In genomic region chr14:18261203-18261602, GRCm38 (mm10) we compare ENCODE assay signal across 23 mouse cellular contexts. TPM values are rescaled to one million over a fixed set of nuclear protein-coding genes. Genes with fewer than 3 reads are reported as not detected.
DNase-seq lines count a peak whose midpoint lies in the region; ATAC-seq and TF ChIP-seq lines count a peak whose summit lies in the region.
"Had no signal": no experiment of that assay in that cellular context is flagged by ENCODE, and none has a peak within 500 bp of the region (broad histone marks: within the 10 kb centered on the region; RNA-seq: fewer than 3 reads in every experiment).

No protein-coding gene starts in this region.

- H3K4me3 ChIP-seq in liver, embryonic 14.5 days (ENCODE audit: insufficient read depth in 1 of 2, low read depth in 2 of 2, low read length in 2 of 2) = no peak overlapping the region
- no peak overlapping the region for H3K4me3 ChIP-seq in liver, embryonic 11.5 days (ENCODE audit: low read depth, low read length)
- H3K4me3 ChIP-seq in E14TG2a.4 (replicated peaks; ENCODE audit: low read length) (no peak overlapping the region), ES-E14 (ENCODE audit: insufficient read depth in 1 of 2, low read depth in 1 of 2, low read length in 2 of 2, poor library complexity in 1 of 2, severe bottlenecking in 1 of 2) (no peak overlapping the region)
- no peak overlapping the region for H3K4me3 ChIP-seq in midbrain, embryonic 11.5 days (ENCODE audit: low read depth, low read length)
- H3K4me3 ChIP-seq: embryonic facial prominence, embryonic 15.5 days; erythroblast, embryonic 14.5 days; forebrain, embryonic 10.5 days; forebrain, embryonic 15.5 days; heart, embryonic 13.5 days; hindbrain, embryonic 15.5 days had no signal

- no peak for TF ChIP-seq EP300 in liver, embryonic 14.5 days (IDR thresholded peaks at IDR 0.05; ENCODE audit: low read depth)

- in situ Hi-C loops in ES-E14 (cut with MboI; ENCODE audit: low sequenced_read_pairs in 2 of 2, unreplicated experiment in 2 of 2) = no loop called here

- H3K9me3 ChIP-seq in liver, embryonic 14.5 days (ENCODE audit: control insufficient read depth, low read length) = no peaks in the 10 kb centered on the region
- no peaks in the 10 kb centered on the region for H3K9me3 ChIP-seq in liver, embryonic 11.5 days (ENCODE audit: control insufficient read depth, low read length)
- H3K9me3 ChIP-seq in E14TG2a.4 (ENCODE audit: low read length) (no peaks in the 10 kb centered on the region), ES-E14 (ENCODE audit: control insufficient read depth, insufficient read depth, low read depth, low read length) (no peaks in the 10 kb centered on the region)
- no peaks in the 10 kb centered on the region; the same call in 1 of the 2 replicates for H3K9me3 ChIP-seq in midbrain, embryonic 11.5 days (ENCODE audit: control insufficient read depth, low read length)
- H3K9me3 ChIP-seq: embryonic facial prominence, embryonic 15.5 days; forebrain, embryonic 15.5 days; G1E; hindbrain, embryonic 15.5 days had no signal

- no peak for ATAC-seq in liver, embryonic 14.5 days (ENCODE audit: insufficient read depth)
- ATAC-seq in liver, embryonic 11.5 days (replicated peaks; ENCODE audit: low FRiP score) = no peak
- ATAC-seq in midbrain, embryonic 11.5 days (ENCODE audit: low FRiP score) = no peak
- ATAC-seq: forebrain, embryonic 15.5 days; inflammation-experienced regulatory T-cells, adult 6 months had no signal

- no peak overlapping the region for H3K9ac ChIP-seq in liver, embryonic 14.5 days (replicated peaks)
- no peak overlapping the region for H3K9ac ChIP-seq in liver, embryonic 11.5 days (ENCODE audit: low read depth, low read length)
- no peak overlapping the region for H3K9ac ChIP-seq in ES-E14 (ENCODE audit: insufficient read depth, low read depth, low read length, poor library complexity, severe bottlenecking)
- H3K9ac ChIP-seq in midbrain, embryonic 11.5 days (ENCODE audit: low read length) = no peak overlapping the region
- H3K9ac ChIP-seq: embryonic facial prominence, embryonic 15.5 days; forebrain, embryonic 15.5 days; heart, embryonic 13.5 days; hindbrain, embryonic 15.5 days had no signal

- no peaks in the 10 kb centered on the region for H3K4me1 ChIP-seq in liver, embryonic 14.5 days (replicated peaks; ENCODE audit: control insufficient read depth in 2 of 2, insufficient read depth in 2 of 2, low read length in 1 of 2)
- H3K4me1 ChIP-seq in liver, embryonic 11.5 days (replicated peaks; ENCODE audit: control insufficient read depth, insufficient read depth, low read length) = no peaks in the 10 kb centered on the region
- H3K4me1 ChIP-seq in E14TG2a.4 (replicated peaks; ENCODE audit: low read depth, low read length) (no peaks in the 10 kb centered on the region), ES-E14 (ENCODE audit: control insufficient read depth in 2 of 2, insufficient read depth in 2 of 2, low read length in 2 of 2, poor library complexity in 1 of 2) (no peaks in the 10 kb centered on the region)
- no peaks in the 10 kb centered on the region for H3K4me1 ChIP-seq in midbrain, embryonic 11.5 days (ENCODE audit: control insufficient read depth, insufficient read depth, low read length)
- H3K4me1 ChIP-seq: embryonic facial prominence, embryonic 15.5 days; forebrain, embryonic 10.5 days had no signal

- no peak for DNase-seq in liver, embryonic 14.5 days (ENCODE audit: low read depth in 3 of 3, low spot score in 3 of 3)
- DNase-seq in liver, embryonic 11.5 days (ENCODE audit: low spot score) = no peak
- DNase-seq in ES-E14 (ENCODE audit: low read depth, low spot score) = peak; percentile 15
- peak; percentile 39 for DNase-seq in induced T-regulatory cell, adult 2 months (ENCODE audit: low read depth)
- no peak for DNase-seq in adrenal gland, adult (ENCODE audit: inconsistent age in 2 of 2, low spot score in 1 of 2)
- no peak for DNase-seq in midbrain, embryonic 11.5 days (ENCODE audit: low spot score, missing footprints)
- DNase-seq in thymus, postnatal 0 days (ENCODE audit: low spot score) = no peak
- DNase-seq: adrenal gland, postnatal 10 days; cerebellum, adult 11 months; cerebellum, adult 8-10 months; cerebellum, postnatal 14 days; embryo, embryonic 11 days; gastrocnemius, postnatal 10 days; heart, postnatal 36 days had no signal

- WGBS in liver, embryonic 14.5 days (ENCODE audit: insufficient replicate concordance) = 71% methylated on average over 3 of the region's 3 CpGs
- WGBS in liver, embryonic 11.5 days = 78% methylated on average over 3 of the region's 3 CpGs
- 85% methylated on average over 3 of the region's 3 CpGs for WGBS in midbrain, embryonic 11.5 days

- TF ChIP-seq CTCF in liver, embryonic 14.5 days (IDR thresholded peaks at IDR 0.05; ENCODE audit: low read depth) = peak; percentile 22; the same call in 1 of the 2 replicates
- peak; percentile 46 for TF ChIP-seq CTCF in E14TG2a.4 (conservative IDR thresholded peaks at IDR 0.05; ENCODE audit: low read length)

- no peaks in the 10 kb centered on the region for H3K36me3 ChIP-seq in liver, embryonic 14.5 days (replicated peaks; ENCODE audit: control insufficient read depth, insufficient read depth, low read depth)
- no peaks in the 10 kb centered on the region for H3K36me3 ChIP-seq in liver, embryonic 11.5 days (ENCODE audit: control insufficient read depth, insufficient read depth, low read length)
- H3K36me3 ChIP-seq in E14TG2a.4 (ENCODE audit: insufficient read depth, low read length) = no peaks in the 10 kb centered on the region
- no peaks in the 10 kb centered on the region for H3K36me3 ChIP-seq in ES-E14 (ENCODE audit: control insufficient read depth, insufficient read depth, low read length, poor library complexity, severe bottlenecking)
- no peaks in the 10 kb centered on the region for H3K36me3 ChIP-seq in midbrain, embryonic 11.5 days (ENCODE audit: control insufficient read depth, insufficient read depth, low read length)
- H3K36me3 ChIP-seq: embryonic facial prominence, embryonic 15.5 days had no signal

- no peaks in the 10 kb centered on the region for H3K27me3 ChIP-seq in liver, embryonic 14.5 days (ENCODE audit: control insufficient read depth, insufficient read depth, low read length)
- H3K27me3 ChIP-seq in liver, embryonic 11.5 days (replicated peaks; ENCODE audit: control insufficient read depth, insufficient read depth, low read length) = no peaks in the 10 kb centered on the region
- no peaks in the 10 kb centered on the region for H3K27me3 ChIP-seq in E14TG2a.4 (ENCODE audit: insufficient read depth, low read length)
- H3K27me3 ChIP-seq in midbrain, embryonic 11.5 days (ENCODE audit: control insufficient read depth, insufficient read depth, low read length) = no peaks in the 10 kb centered on the region
- H3K27me3 ChIP-seq: embryonic facial prominence, embryonic 15.5 days; forebrain, embryonic 15.5 days; heart, embryonic 13.5 days; hindbrain, embryonic 15.5 days had no signal

- H3K4me2 ChIP-seq in liver, embryonic 14.5 days (ENCODE audit: low read depth) = no peak overlapping the region
- H3K4me2 ChIP-seq in liver, embryonic 11.5 days = no peak overlapping the region
- no peak overlapping the region for H3K4me2 ChIP-seq in midbrain, embryonic 11.5 days
- H3K4me2 ChIP-seq: embryonic facial prominence, embryonic 15.5 days; forebrain, embryonic 15.5 days; heart, embryonic 13.5 days; hindbrain, embryonic 15.5 days had no signal

- no peak overlapping the region for H3K27ac ChIP-seq in liver, embryonic 14.5 days
- no peak overlapping the region for H3K27ac ChIP-seq in liver, embryonic 11.5 days (ENCODE audit: low read depth, low read length)
- H3K27ac ChIP-seq in ES-E14 (ENCODE audit: insufficient read depth, low read depth, low read length, poor library complexity, severe bottlenecking) = no peak overlapping the region
- H3K27ac ChIP-seq in midbrain, embryonic 11.5 days (ENCODE audit: low read depth, low read length) = no peak overlapping the region
- H3K27ac ChIP-seq: embryonic facial prominence, embryonic 15.5 days; forebrain, embryonic 10.5 days; forebrain, embryonic 15.5 days; heart, embryonic 13.5 days; hindbrain, embryonic 15.5 days had no signal

TF ChIP-seq in ES-E14, 5 proteins besides CTCF, POLR2A, EP300 and RAD21:
- TF ChIP-seq HCFC1 (IDR thresholded peaks at IDR 0.05; ENCODE audit: borderline replicate concordance, insufficient read depth, low read length) (no peak), ZNF384 (IDR thresholded peaks at IDR 0.05; ENCODE audit: low read depth, low read length) (0 out of 2 replicates have a peak, but pooled peaks have one; percentile 13)

RNA-seq across cellular contexts. Expression of gene Nkiras1, which starts 9.7 kb away (rescaled TPM):
- 4.1 and 8.9 TPM in 2 replicates for polyA plus RNA-seq in liver, embryonic 14.5 days (2012; rRNA removed)
- 7.0 and 8.5 TPM in 2 replicates for polyA plus RNA-seq in liver, embryonic 14.5 days (2014; fragmentation: Nextera tagmentation; extraction: Ambion mirVana)
- polyA plus RNA-seq in liver, embryonic 11.5 days (2014; fragmentation: Nextera tagmentation; extraction: Ambion mirVana) = 15.3 and 17.0 TPM in 2 replicates
- 8.1 and 8.6 TPM in 2 replicates for total RNA-seq in ES-E14 (2012; rRNA removed)
- polyA plus RNA-seq in midbrain, embryonic 11.5 days (2014; fragmentation: Nextera tagmentation; extraction: Ambion mirVana) = 11.1 and 12.9 TPM in 2 replicates
- polyA plus RNA-seq in thymus, postnatal 0 days (2015; fragmentation: Nextera tagmentation; extraction: Ambion mirVana) = 17.4 and 17.7 TPM in 2 replicates

RNA-seq across cellular contexts. Expression of gene Rpl15, which starts 10.0 kb away (rescaled TPM):
- 372 and 626 TPM in 2 replicates for polyA plus RNA-seq in liver, embryonic 14.5 days (2012; rRNA removed)
- 382 and 390 TPM in 2 replicates for polyA plus RNA-seq in liver, embryonic 14.5 days (2014; fragmentation: Nextera tagmentation; extraction: Ambion mirVana)
- 546 and 598 TPM in 2 replicates for polyA plus RNA-seq in liver, embryonic 11.5 days (2014; fragmentation: Nextera tagmentation; extraction: Ambion mirVana)
- total RNA-seq in ES-E14 (2012; rRNA removed) = 1,492 and 1,639 TPM in 2 replicates
- polyA plus RNA-seq in midbrain, embryonic 11.5 days (2014; fragmentation: Nextera tagmentation; extraction: Ambion mirVana) = 403 and 466 TPM in 2 replicates
- polyA plus RNA-seq in thymus, postnatal 0 days (2015; fragmentation: Nextera tagmentation; extraction: Ambion mirVana) = 550 and 568 TPM in 2 replicates

RNA-seq across cellular contexts. Expression of gene Nr1d2, which starts 22.3 kb away (rescaled TPM):
- 0.52 and 0.85 TPM in 2 replicates for polyA plus RNA-seq in liver, embryonic 14.5 days (2012; rRNA removed)
- 1.3 and 1.4 TPM in 2 replicates for polyA plus RNA-seq in liver, embryonic 14.5 days (2014; fragmentation: Nextera tagmentation; extraction: Ambion mirVana)
- polyA plus RNA-seq in liver, embryonic 11.5 days (2014; fragmentation: Nextera tagmentation; extraction: Ambion mirVana) = 4.0 and 4.1 TPM in 2 replicates
- 18.7 TPM in 2 replicates for total RNA-seq in ES-E14 (2012; rRNA removed)
- 4.9 and 5.2 TPM in 2 replicates for polyA plus RNA-seq in midbrain, embryonic 11.5 days (2014; fragmentation: Nextera tagmentation; extraction: Ambion mirVana)
- 8.5 and 11.9 TPM in 2 replicates for polyA plus RNA-seq in thymus, postnatal 0 days (2015; fragmentation: Nextera tagmentation; extraction: Ambion mirVana)
- polyA plus RNA-seq: erythroblast, embryonic 14.5 days had no signal

Comparison
In these comparisons a context has a peak if more than half of its experiments do, and no peak if none do; other contexts are left out.
1. DNase-seq: peak in ES-E14 (single experiment) and induced T-regulatory cell, adult 2 months (single experiment); none in liver, embryonic 14.5 days (0 of 3), liver, embryonic 11.5 days (single experiment), adrenal gland, adult (0 of 2), midbrain, embryonic 11.5 days (single experiment) and thymus, postnatal 0 days (single experiment).